Mouse (Mus musculus) cortical plate, adult 2 months (tissue): ENCODE measurements around the gene Hist1h3h.

Experiments
- CTCF ChIP-seq: fragments of 200-500 bp; IDR thresholded peaks from 2 replicates; pipeline ENCODE4 v1.5.1; 2011; ENCODE audit warnings: mild to moderate bottlenecking, control low read depth, low read length; ENCODE audit not compliant: insufficient read depth; ENCODE audit errors: extremely low read depth
- POLR2A ChIP-seq: fragments of 200-500 bp; IDR thresholded peaks from 2 replicates; pipeline ENCODE4 v1.6.1; 2011; ENCODE audit warnings: mild to moderate bottlenecking, low read length, control low read depth; ENCODE audit not compliant: insufficient read depth; ENCODE audit errors: extremely low read depth

- TF ChIP-seq CTCF (peak; percentile 81), POLR2A (no peak)
Measured at GRCm38 (mm10) chr13:21734010-21734905, 16.8 kb downstream of the Hist1h3h start.
